Mouse (Mus musculus): ENCODE measurements around the gene Ppp2r2d. TPM values are rescaled to one million over a fixed set of nuclear protein-coding genes. Genes with fewer than 3 reads are reported as not detected.

Gene Ppp2r2d
- total RNA-seq, 2 experiments from 2014 or later: 63.3 to 69.5 TPM

- no peak overlapping the region for H3K4me3 ChIP-seq
- DNase-seq (ENCODE audit: extremely low spot score in 1 of 2, low spot score in 2 of 2): no peak
- no peak overlapping the region for H3K27ac ChIP-seq
- no peak for TF ChIP-seq CTCF (IDR thresholded peaks at IDR 0.05)
- intact Hi-C loops (cut with DNase I): no loop called here
Observed at GRCm38 (mm10) chr7:138863950-138864572, 18.2 kb downstream of the Ppp2r2d start.

DNA sequence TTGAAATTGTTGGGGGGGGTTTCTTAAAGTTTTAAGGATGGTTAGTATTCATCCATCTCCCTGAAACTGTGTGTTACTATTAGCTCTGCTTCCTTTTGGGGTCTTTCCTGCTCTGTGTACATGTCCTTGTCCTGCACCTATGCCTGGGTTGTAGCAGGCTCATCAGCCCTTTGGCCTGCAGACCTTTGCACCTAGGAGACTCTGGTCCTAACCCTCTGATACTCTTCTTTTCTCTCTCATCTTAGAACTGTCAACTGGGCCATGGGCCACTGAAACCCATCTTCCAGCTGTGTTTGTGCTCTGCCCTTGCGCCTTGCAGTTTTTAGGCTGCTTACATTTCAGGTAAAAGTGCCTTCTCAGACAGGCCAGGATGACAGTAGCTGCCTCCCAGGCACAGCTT lies 18.9 kb downstream of the Ppp2r2d start:
- DNase-seq (ENCODE audit: extremely low spot score in 1 of 2, low spot score in 2 of 2): no peak
- Histone ChIP-seq H3K4me3 (no peak overlapping the region), H3K27ac (no peak overlapping the region)
- intact Hi-C loops (cut with DNase I): no loop called here
- TF ChIP-seq CTCF (IDR thresholded peaks at IDR 0.05): no peak

- H3K4me3 ChIP-seq: no peak overlapping the region
- no peak for DNase-seq (ENCODE audit: extremely low spot score in 1 of 2, low spot score in 2 of 2)
- H3K27ac ChIP-seq: no peak overlapping the region
- no peak; the same call in 1 of the 2 replicates for TF ChIP-seq CTCF (IDR thresholded peaks at IDR 0.05)
- intact Hi-C loops (cut with DNase I): no loop called here
Observed at GRCm38 (mm10) chr7:138867286-138867685, 21.4 kb downstream of the Ppp2r2d start.

DNA sequence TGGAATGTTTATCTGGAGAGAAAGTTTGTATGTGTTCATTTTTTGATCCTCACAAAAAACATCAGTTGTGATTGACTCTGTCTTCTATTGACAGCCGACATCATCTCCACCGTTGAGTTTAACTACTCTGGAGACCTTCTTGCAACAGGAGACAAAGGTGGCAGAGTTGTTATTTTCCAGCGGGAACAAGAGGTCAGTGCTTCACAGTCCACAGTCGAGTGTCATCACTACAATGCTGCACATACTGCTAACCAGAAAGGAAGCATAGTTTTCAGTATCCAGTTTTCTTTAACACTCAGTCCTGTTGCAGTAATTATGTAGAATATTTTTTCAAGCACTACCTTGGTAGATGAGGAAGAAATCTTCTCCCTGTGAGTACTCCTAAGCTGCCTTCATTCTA lies 22.4 kb downstream of the Ppp2r2d start:
- no peak for TF ChIP-seq CTCF (IDR thresholded peaks at IDR 0.05)
- Histone ChIP-seq H3K4me3 (no peak overlapping the region), H3K27ac (no peak overlapping the region)
- intact Hi-C loops (cut with DNase I): no loop called here
- no peak for DNase-seq (ENCODE audit: extremely low spot score in 1 of 2, low spot score in 2 of 2)

DNA sequence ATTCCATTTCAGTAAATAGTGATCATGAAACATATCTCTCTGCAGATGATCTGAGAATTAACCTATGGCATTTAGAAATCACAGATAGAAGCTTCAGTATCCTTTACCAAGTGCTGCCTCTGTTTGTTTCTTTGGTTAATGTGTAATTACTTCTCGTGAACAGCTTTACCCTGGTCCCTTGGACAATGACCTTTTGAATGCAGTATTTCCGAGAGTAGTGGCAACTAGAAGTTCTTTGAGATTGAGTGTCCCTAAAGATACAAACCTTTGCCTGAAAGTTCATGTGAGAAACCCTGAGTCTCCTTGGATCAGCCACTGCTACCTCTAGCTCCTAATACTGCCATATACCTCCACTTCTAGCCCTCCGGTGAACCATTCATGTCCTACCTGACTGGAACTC lies 27.1 kb downstream of the Ppp2r2d start:
- no peak for DNase-seq (ENCODE audit: extremely low spot score in 1 of 2, low spot score in 2 of 2)
- Histone ChIP-seq H3K4me3 (no peak overlapping the region), H3K27ac (no peak overlapping the region)
- no peak for TF ChIP-seq CTCF (IDR thresholded peaks at IDR 0.05)
- intact Hi-C loops (cut with DNase I): no loop called here

DNA sequence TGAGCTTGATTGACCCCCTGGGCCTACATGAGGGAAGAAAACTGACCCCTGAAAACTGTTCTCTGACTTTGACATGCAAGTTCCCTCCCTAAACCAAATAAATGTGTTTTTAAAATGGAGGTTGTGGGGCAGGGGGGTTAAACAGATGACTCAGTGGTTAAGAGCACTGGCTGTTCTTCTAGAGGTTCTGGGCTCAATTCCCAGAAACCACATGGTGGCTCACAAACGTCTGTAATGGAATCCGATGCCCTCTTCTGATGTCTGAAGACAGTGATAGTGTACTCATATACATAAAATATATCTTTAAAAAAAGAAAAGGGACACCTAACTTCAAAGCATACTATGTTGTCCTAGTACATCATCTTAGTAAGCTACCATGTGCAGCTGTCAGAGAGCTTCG lies 29.2 kb downstream of the Ppp2r2d start:
- H3K27ac ChIP-seq: no peak overlapping the region
- no peak overlapping the region for H3K4me3 ChIP-seq
- DNase-seq (ENCODE audit: extremely low spot score in 1 of 2, low spot score in 2 of 2): no peak
- no peak for TF ChIP-seq CTCF (IDR thresholded peaks at IDR 0.05)
- intact Hi-C loops (cut with DNase I): no loop called here

- Histone ChIP-seq H3K4me3 (no peak overlapping the region), H3K27ac (no peak overlapping the region)
- DNase-seq (ENCODE audit: extremely low spot score in 1 of 2, low spot score in 2 of 2): no peak
- intact Hi-C loops (cut with DNase I): no loop called here
- TF ChIP-seq CTCF (IDR thresholded peaks at IDR 0.05): no peak
Observed at GRCm38 (mm10) chr7:138883724-138884123, 37.8 kb downstream of the Ppp2r2d start.

GRCm38 (mm10) chr7:138885365-138886289 lies 39.7 kb downstream of the Ppp2r2d start:
- no peak for TF ChIP-seq CTCF (IDR thresholded peaks at IDR 0.05)
- Histone ChIP-seq H3K4me3 (no peak overlapping the region), H3K27ac (no peak overlapping the region)
- no peak for DNase-seq (ENCODE audit: extremely low spot score in 1 of 2, low spot score in 2 of 2)
- intact Hi-C loops (cut with DNase I): no loop called here

DNA sequence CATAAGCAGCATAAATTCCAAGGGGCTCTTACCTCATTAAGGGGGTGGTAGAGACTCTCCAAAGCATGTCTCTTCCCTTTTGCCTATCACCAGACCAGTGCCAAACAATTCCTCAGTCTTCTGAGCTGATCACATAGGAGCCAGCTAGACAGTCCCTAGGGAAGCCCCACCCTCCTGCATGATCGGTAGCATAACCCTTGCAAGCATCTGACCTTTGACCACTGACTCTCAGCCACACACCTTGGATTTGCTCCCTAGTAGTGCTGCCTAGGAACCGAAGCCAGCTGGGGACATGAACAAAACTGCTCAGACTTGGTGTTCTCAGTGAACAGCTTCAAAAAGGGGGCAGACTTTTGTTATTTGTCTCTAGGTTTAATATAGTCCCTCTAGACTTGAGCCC lies 52.2 kb downstream of the Ppp2r2d start:
- H3K4me3 ChIP-seq: no peak overlapping the region
- intact Hi-C loops (cut with DNase I): no loop called here
- TF ChIP-seq CTCF (IDR thresholded peaks at IDR 0.05): no peak
- DNase-seq (ENCODE audit: extremely low spot score in 1 of 2, low spot score in 2 of 2): no peak
- no peak overlapping the region for H3K27ac ChIP-seq

- no peak for DNase-seq (ENCODE audit: extremely low spot score in 1 of 2, low spot score in 2 of 2)
- no peak for TF ChIP-seq CTCF (IDR thresholded peaks at IDR 0.05)
- intact Hi-C loops (cut with DNase I): no loop called here
- H3K27ac ChIP-seq: no peak overlapping the region
- no peak overlapping the region for H3K4me3 ChIP-seq
Observed at GRCm38 (mm10) chr7:138898743-138899142, 52.9 kb downstream of the Ppp2r2d start.

DNA sequence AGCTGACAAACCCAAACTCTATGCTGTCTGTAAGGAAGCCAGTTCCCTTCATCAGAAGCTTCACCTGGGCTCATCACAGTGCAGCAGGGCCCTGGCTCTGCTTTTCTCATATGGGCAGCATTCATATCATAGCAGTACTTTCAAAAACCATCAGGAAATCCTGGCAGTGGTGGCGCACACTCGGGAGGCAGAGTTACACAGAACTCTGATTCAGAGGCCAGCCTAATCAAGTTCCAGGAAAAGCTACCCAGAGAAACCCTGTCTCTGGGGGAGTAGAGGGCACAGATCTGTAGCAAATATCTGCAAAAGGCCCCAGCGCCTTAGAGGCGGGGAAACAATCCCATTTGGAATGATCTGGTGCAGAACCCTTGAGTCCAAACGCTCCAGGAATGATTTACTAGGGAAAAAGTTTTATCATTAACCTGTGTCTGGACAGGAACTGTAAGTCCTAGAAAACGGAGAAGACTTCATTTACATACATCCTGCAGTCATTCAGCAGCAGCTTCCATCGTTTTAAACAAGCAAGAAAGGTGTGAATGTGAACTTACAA lies 58.1 kb downstream of the Ppp2r2d start:
- no peak for TF ChIP-seq CTCF (IDR thresholded peaks at IDR 0.05)
- no peak for DNase-seq (ENCODE audit: extremely low spot score in 1 of 2, low spot score in 2 of 2)
- H3K4me3 ChIP-seq: no peak overlapping the region
- no peak overlapping the region for H3K27ac ChIP-seq
- intact Hi-C loops (cut with DNase I): no loop called here

- intact Hi-C loops (cut with DNase I): no loop called here
- no peak for DNase-seq (ENCODE audit: extremely low spot score in 1 of 2, low spot score in 2 of 2)
- Histone ChIP-seq H3K4me3 (peak overlapping the region; percentile 98), H3K27ac (no peak overlapping the region; the same call in 1 of the 2 replicates)
- TF ChIP-seq CTCF (IDR thresholded peaks at IDR 0.05): no peak
Observed at GRCm38 (mm10) chr7:138906441-138906840, 60.6 kb downstream of the Ppp2r2d start.
